ENCODE assay signal across 23 mouse cellular contexts in the genomic region with DNA sequence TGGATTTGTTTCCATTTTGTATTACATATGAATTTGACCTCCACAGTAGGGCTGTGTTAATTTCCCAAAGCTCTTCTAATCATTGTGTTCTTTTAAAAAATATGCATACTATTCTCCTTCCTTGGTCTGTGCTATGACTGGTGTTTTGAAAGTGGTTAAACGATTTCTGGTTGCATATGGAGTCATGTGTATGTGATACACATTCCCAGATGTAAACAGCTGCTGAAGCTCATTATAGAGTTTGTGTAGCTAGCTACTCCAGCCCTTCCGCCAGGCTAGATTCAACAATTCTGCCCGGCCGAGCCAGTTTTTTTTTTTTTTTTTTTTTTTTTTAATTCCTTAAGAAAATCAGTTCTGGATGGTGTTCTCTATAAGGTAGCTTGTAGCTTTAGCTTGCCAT. TPM values are rescaled to one million over a fixed set of nuclear protein-coding genes. Genes with fewer than 3 reads are reported as not detected.
"Had no signal": no experiment of that assay in that cellular context is flagged by ENCODE, and none has a peak within 500 bp of the region (broad histone marks: within the 10 kb centered on the region; RNA-seq: fewer than 3 reads in every experiment).

No protein-coding gene starts in this region.

- H3K36me3 ChIP-seq: limb, embryonic 12.5 days; limb, embryonic 15.5 days; liver, embryonic 15.5 days; midbrain, embryonic 12.5 days; midbrain, embryonic 15.5 days; neural tube, embryonic 12.5 days; neural tube, embryonic 15.5 days; stomach, embryonic 15.5 days had no signal

- H3K9me3 ChIP-seq: limb, embryonic 12.5 days; limb, embryonic 15.5 days; liver, embryonic 15.5 days; midbrain, embryonic 12.5 days; midbrain, embryonic 15.5 days; neural tube, embryonic 12.5 days; neural tube, embryonic 15.5 days; stomach, embryonic 15.5 days had no signal

- H3K4me3 ChIP-seq: limb, embryonic 12.5 days; limb, embryonic 15.5 days; liver, embryonic 15.5 days; midbrain, embryonic 12.5 days; midbrain, embryonic 15.5 days; neural tube, embryonic 12.5 days; neural tube, embryonic 15.5 days; stomach, embryonic 15.5 days had no signal

- H3K9ac ChIP-seq: limb, embryonic 12.5 days; limb, embryonic 15.5 days; liver, embryonic 15.5 days; midbrain, embryonic 12.5 days; midbrain, embryonic 15.5 days; neural tube, embryonic 12.5 days; neural tube, embryonic 15.5 days; stomach, embryonic 15.5 days had no signal

- H3K27me3 ChIP-seq: limb, embryonic 12.5 days; limb, embryonic 15.5 days; liver, embryonic 15.5 days; midbrain, embryonic 12.5 days; midbrain, embryonic 15.5 days; neural tube, embryonic 12.5 days; neural tube, embryonic 15.5 days; stomach, embryonic 15.5 days had no signal

- H3K4me1 ChIP-seq: limb, embryonic 15.5 days; liver, embryonic 15.5 days; midbrain, embryonic 12.5 days; midbrain, embryonic 15.5 days; neural tube, embryonic 12.5 days; neural tube, embryonic 15.5 days had no signal

- H3K27ac ChIP-seq: hindbrain, postnatal 0 days; limb, embryonic 12.5 days; limb, embryonic 15.5 days; liver, embryonic 15.5 days; macrophage; midbrain, embryonic 12.5 days; midbrain, embryonic 15.5 days; neural tube, embryonic 12.5 days; neural tube, embryonic 15.5 days; stomach, embryonic 15.5 days had no signal

- H3K4me2 ChIP-seq: limb, embryonic 12.5 days; limb, embryonic 15.5 days; liver, embryonic 11.5 days; liver, embryonic 15.5 days; midbrain, embryonic 12.5 days; midbrain, embryonic 15.5 days; neural tube, embryonic 12.5 days; neural tube, embryonic 15.5 days; stomach, embryonic 15.5 days had no signal

- ATAC-seq: hindbrain, postnatal 0 days; inflammation-experienced regulatory T-cells, adult 6 months; midbrain, embryonic 15.5 days had no signal

- DNase-seq: kidney, adult 18-20 months; kidney, postnatal 10 days; kidney, postnatal 36 days; left cerebral cortex, postnatal 4 days; lung, adult 18-20 months; right cerebral cortex, adult 18-20 months; right cerebral cortex, postnatal 14 days; right cerebral cortex, postnatal 4 days; thymus, adult 2 months; thymus, postnatal 14 days; thymus, postnatal 4 days had no signal

RNA-seq across cellular contexts. Expression of a gene that starts 49.2 kb away (rescaled TPM):
- polyA plus RNA-seq: inflammation-experienced regulatory T-cells, adult 6 months; macrophage had no signal
